Mouse (Mus musculus) heart, embryonic 12.5 days (tissue): ENCODE measurements around the gene Tert. TPM values are rescaled to one million over a fixed set of nuclear protein-coding genes. Genes with fewer than 3 reads are reported as not detected.

ENCODE experiments used
- ATAC-seq: fragments of 200-750 bp; cut with Nextera tagmentation; 2 replicates; pipeline ENCODE4 v1.8.0; 2017; ENCODE audit warnings: moderate TSS enrichment, moderate library complexity; ENCODE audit not compliant: insufficient number of reproducible peaks, low FRiP score
- H3K27ac ChIP-seq: fragments of 300-500 bp; sonication (generic); 2 replicates; pipeline ENCODE4 v1.5.1; 2016; ENCODE audit warnings: mild to moderate bottlenecking, moderate library complexity; ENCODE audit not compliant: poor library complexity, severe bottlenecking
- H3K27me3 ChIP-seq: fragments of 300-500 bp; sonication (generic); replicated peaks from 2 replicates; pipeline ENCODE4 v1.6.1; 2016; ENCODE audit warnings: mild to moderate bottlenecking, moderate library complexity
- H3K36me3 ChIP-seq: fragments of 300-500 bp; sonication (generic); 2 replicates; pipeline ENCODE4 v1.6.1; 2016; ENCODE audit warnings: mild to moderate bottlenecking, moderate library complexity
- H3K4me1 ChIP-seq: fragments of 300-500 bp; sonication (generic); replicated peaks from 2 replicates; pipeline ENCODE4 v1.6.1; 2016; ENCODE audit warnings: mild to moderate bottlenecking
- H3K4me2 ChIP-seq: fragments of 300-500 bp; sonication (generic); 2 replicates; pipeline ENCODE4 v1.6.1; 2016; ENCODE audit warnings: mild to moderate bottlenecking, moderate library complexity
- H3K4me3 ChIP-seq: fragments of 300-500 bp; sonication (generic); 2 replicates; pipeline ENCODE4 v1.5.1; 2016; ENCODE audit warnings: mild to moderate bottlenecking
- H3K9ac ChIP-seq: fragments of 300-500 bp; sonication (generic); 2 replicates; pipeline ENCODE4 v1.6.1; 2016; ENCODE audit warnings: mild to moderate bottlenecking, moderate library complexity
- H3K9me3 ChIP-seq: fragments of 300-500 bp; sonication (generic); replicated peaks from 2 replicates; pipeline ENCODE4 v1.6.1; 2016; ENCODE audit warnings: mild to moderate bottlenecking, moderate library complexity
- WGBS: fragments of 180-500 bp; shearing (Covaris S2); methylation state at CpG from one replicate; pipeline ENCODE4 v1.1.7; 2016; 5-methylcytosine and 5-hydroxymethylcytosine counted together
- polyA plus RNA-seq: library from polyadenylated mRNA; unstranded; fragments of >200 nt; fragmentation: Nextera tagmentation; extraction: Ambion mirVana; gene quantifications from 2 replicates; pipeline ENCODE4 v1.2.1, GENCODE M21; 2016

Tert gene
- polyA plus RNA-seq, 1 experiment from 2014 or later: 2.9 TPM

- H3K9me3 ChIP-seq: no peaks in the 10 kb centered on the region
- H3K4me3 ChIP-seq: no peak within 1 kb of the TSS
Observed at GRCm38 (mm10) chr13:73677853-73678252, 51.1 kb downstream of the Tert start, which contains the start of gene Slc6a18. Gene Slc6a18, minus strand, starts transcription at chr13:73678023.

DNA sequence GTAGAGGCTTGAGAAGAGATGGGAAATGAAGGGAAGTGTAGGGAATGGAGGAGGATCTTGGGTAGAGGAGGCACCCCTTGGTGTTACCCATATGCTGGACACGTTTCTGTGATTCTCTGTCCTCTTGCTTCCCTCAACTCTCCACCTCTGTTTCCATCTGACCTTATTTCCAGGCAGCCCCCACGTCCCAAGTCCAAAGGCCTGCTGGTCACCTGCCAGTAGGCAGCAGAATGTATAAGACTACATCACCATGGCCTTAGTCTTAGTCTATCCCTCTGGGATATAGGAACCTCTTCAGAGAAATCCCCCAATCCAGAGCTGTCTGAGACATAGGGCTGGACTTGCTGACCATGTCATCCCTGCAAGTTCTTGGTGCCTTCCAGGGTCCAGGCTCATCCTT lies 52.6 kb downstream of the Tert start:
- Histone ChIP-seq H3K27ac (no peak overlapping the region), H3K27me3 (0 out of 2 replicates have a peak, but pooled peaks cover 6% of the 10 kb centered on the region), H3K9ac (no peak overlapping the region), H3K36me3 (no peaks in the 10 kb centered on the region), H3K4me2 (no peak overlapping the region), H3K4me3 (no peak overlapping the region), H3K4me1 (no peaks in the 10 kb centered on the region), H3K9me3 (no peaks in the 10 kb centered on the region)
- ATAC-seq: no peak
- WGBS: 59% methylated on average over 2 of the region's 2 CpGs

More at GRCm38 (mm10) chr13:73677853-73678252, 51.1 kb downstream of the Tert start, which contains the start of gene Slc6a18:
- Histone ChIP-seq H3K4me1 (no peaks in the 10 kb centered on the region), H3K4me2 (no peak within 1 kb of the TSS), H3K9ac (no peak within 1 kb of the TSS), H3K27ac (no peak within 1 kb of the TSS), H3K27me3 (0 out of 2 replicates have a peak, but pooled peaks cover 9% of the 10 kb centered on the region), H3K36me3 (no peaks in the 10 kb centered on the region)
- WGBS: 76% methylated on average over 3 of the region's 3 CpGs
- no peak for ATAC-seq

DNA sequence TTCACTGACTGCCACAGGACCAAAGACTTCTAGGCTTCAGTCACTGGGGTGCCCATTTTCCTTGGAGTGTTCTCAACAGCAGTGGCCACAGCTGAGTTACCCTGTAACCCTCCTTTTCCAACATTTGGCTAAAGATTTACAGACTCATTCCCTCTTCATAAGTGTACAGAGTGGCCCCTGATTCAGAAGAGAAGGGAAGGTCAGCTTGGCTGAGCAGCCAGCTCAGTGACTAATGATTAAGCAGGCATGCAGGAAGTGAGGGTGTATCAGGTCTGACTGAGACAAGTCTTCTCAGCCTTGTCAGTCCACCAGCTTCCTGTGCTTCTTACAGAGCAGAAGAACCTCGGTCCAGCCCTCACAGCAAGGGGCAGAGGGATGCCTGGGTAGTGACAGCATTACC lies 53.7 kb downstream of the Tert start:
- Histone ChIP-seq H3K27ac (no peak overlapping the region), H3K27me3 (0 out of 2 replicates have a peak, but pooled peaks cover 3% of the 10 kb centered on the region), H3K9ac (no peak overlapping the region), H3K9me3 (no peaks in the 10 kb centered on the region), H3K4me1 (no peaks in the 10 kb centered on the region), H3K36me3 (no peaks in the 10 kb centered on the region), H3K4me2 (no peak overlapping the region), H3K4me3 (no peak overlapping the region)
- ATAC-seq: no peak
- 15% methylated on average over 1 of the region's 1 CpGs for WGBS

DNA sequence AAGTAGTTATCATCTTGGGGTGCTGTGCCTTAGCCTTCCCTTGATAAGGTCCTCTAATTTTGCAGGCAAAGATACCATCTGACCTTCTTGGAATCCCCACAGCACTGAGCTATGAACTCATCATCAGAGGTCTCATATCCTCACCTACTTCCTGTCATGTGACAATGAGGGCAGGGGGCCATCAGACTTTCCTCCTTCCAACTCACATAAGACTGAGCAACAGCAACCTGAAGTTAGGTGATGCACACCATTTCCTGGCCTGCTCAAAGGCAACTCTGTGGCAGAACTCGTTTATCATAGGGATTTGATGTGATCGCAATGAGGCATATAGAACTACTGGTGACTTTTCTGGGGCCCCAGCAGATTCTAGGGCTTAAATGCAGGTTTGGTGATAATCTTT lies 55.5 kb downstream of the Tert start:
- H3K27me3 ChIP-seq: 0 out of 2 replicates have a peak, but pooled peaks cover 3% of the 10 kb centered on the region
- H3K4me2 ChIP-seq: no peak overlapping the region
- H3K4me1 ChIP-seq: no peaks in the 10 kb centered on the region
- no peak for ATAC-seq
- no peaks in the 10 kb centered on the region for H3K36me3 ChIP-seq
- no peaks in the 10 kb centered on the region for H3K9me3 ChIP-seq
- no peak overlapping the region for H3K9ac ChIP-seq
- H3K4me3 ChIP-seq: no peak overlapping the region
- H3K27ac ChIP-seq: no peak overlapping the region
- WGBS: 89% methylated on average over 2 of the region's 2 CpGs

DNA sequence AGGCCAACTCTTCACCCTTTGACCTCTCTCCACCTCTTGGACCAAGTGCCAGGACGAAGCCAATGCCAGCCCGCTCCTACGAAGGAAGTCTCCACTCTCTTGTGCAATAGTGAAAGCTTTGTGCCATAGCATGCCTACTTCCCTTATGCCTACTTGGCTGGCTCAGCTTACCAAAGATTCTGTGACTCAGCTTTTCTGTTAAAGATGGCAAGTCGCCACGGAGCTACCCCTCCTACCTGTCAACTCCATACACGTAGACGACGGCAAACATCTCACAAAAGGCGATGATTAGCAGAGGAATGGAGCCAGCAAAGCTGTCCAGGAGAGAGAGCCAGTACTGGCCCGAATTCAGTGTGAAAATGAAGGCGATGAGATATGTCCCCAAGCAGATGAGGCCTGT lies 57.0 kb downstream of the Tert start:
- 77% methylated on average over 11 of the region's 11 CpGs for WGBS
- ATAC-seq: no peak
- H3K36me3 ChIP-seq: no peaks in the 10 kb centered on the region
- no peak overlapping the region for H3K4me2 ChIP-seq
- H3K9me3 ChIP-seq: no peaks in the 10 kb centered on the region
- H3K27me3 ChIP-seq: 0 out of 2 replicates have a peak, but pooled peaks cover 3% of the 10 kb centered on the region
- H3K4me1 ChIP-seq: no peaks in the 10 kb centered on the region
- H3K27ac ChIP-seq: no peak overlapping the region
- H3K4me3 ChIP-seq: no peak overlapping the region
- no peak overlapping the region for H3K9ac ChIP-seq

GRCm38 (mm10) chr13:73684412-73684811 lies 57.7 kb downstream of the Tert start:
- no peak overlapping the region for H3K4me3 ChIP-seq
- no peak overlapping the region for H3K4me2 ChIP-seq
- WGBS: 76% methylated on average over 1 of the region's 1 CpGs
- 0 out of 2 replicates have a peak, but pooled peaks cover 3% of the 10 kb centered on the region for H3K27me3 ChIP-seq
- no peaks in the 10 kb centered on the region for H3K4me1 ChIP-seq
- no peak overlapping the region for H3K27ac ChIP-seq
- no peak for ATAC-seq
- H3K9ac ChIP-seq: no peak overlapping the region
- H3K9me3 ChIP-seq: no peaks in the 10 kb centered on the region
- H3K36me3 ChIP-seq: no peaks in the 10 kb centered on the region

DNA sequence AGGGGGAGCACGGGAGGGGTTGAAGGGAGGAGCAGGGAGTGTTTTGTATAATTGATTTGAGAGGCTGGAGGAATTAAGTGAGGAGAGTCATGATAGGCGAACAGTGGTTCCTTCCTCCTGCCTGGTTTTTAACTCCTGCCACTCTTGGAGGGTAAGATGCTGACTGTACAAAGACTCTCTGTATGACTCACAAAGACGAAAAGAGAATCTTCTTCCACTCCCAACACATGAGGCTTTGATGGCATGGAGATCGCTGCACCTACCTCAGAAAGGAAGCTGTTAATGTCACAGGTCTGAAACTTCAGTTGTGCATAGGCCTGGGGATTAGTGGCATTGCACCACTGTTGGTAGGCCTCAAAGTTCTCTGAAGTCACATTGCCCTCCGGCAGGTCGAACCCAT lies 58.8 kb downstream of the Tert start:
- Histone ChIP-seq H3K27ac (no peak overlapping the region), H3K9ac (no peak overlapping the region), H3K4me3 (no peak overlapping the region), H3K27me3 (no peaks in the 10 kb centered on the region), H3K9me3 (no peaks in the 10 kb centered on the region), H3K4me1 (no peaks in the 10 kb centered on the region), H3K36me3 (no peaks in the 10 kb centered on the region), H3K4me2 (no peak overlapping the region)
- 74% methylated on average over 6 of the region's 6 CpGs for WGBS
- no peak for ATAC-seq

- no peaks in the 10 kb centered on the region for H3K36me3 ChIP-seq
- H3K4me3 ChIP-seq: no peak overlapping the region
- no peak overlapping the region for H3K4me2 ChIP-seq
- no peaks in the 10 kb centered on the region for H3K9me3 ChIP-seq
- WGBS: 62% methylated on average over 3 of the region's 3 CpGs
- no peak overlapping the region for H3K27ac ChIP-seq
- H3K27me3 ChIP-seq: peaks cover 5% of the 10 kb centered on the region; the same call in 1 of the 2 replicates
- no peak for ATAC-seq
- no peak overlapping the region for H3K9ac ChIP-seq
- H3K4me1 ChIP-seq: no peaks in the 10 kb centered on the region
Observed at GRCm38 (mm10) chr13:73687601-73688000, 60.9 kb downstream of the Tert start.

DNA sequence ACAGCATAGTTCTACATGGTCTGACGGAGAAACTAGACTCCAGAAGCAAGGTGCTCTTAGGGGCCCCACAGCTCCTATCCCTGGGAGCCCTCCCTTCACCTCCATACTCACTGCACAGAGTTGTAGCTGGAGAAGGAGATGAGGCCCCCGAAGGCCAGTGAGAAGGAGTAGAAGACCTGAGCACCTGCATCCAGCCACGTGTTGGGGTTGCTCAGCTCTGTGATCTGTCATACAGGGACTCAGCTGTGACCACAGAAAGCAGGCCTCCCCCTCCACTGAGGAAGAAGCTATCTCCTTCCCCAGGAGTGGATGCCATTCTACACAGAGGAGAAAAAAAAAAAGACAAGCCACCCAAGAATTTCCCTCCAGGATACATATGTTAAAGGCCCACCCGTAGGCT lies 62.2 kb downstream of the Tert start:
- H3K4me2 ChIP-seq: no peak overlapping the region
- H3K27me3 ChIP-seq: peaks cover 5% of the 10 kb centered on the region; the same call in 1 of the 2 replicates
- H3K9me3 ChIP-seq: no peaks in the 10 kb centered on the region
- no peaks in the 10 kb centered on the region for H3K4me1 ChIP-seq
- no peak for ATAC-seq
- H3K4me3 ChIP-seq: no peak overlapping the region
- no peak overlapping the region for H3K9ac ChIP-seq
- no peak overlapping the region for H3K27ac ChIP-seq
- 66% methylated on average over 4 of the region's 4 CpGs for WGBS
- H3K36me3 ChIP-seq: no peaks in the 10 kb centered on the region

DNA sequence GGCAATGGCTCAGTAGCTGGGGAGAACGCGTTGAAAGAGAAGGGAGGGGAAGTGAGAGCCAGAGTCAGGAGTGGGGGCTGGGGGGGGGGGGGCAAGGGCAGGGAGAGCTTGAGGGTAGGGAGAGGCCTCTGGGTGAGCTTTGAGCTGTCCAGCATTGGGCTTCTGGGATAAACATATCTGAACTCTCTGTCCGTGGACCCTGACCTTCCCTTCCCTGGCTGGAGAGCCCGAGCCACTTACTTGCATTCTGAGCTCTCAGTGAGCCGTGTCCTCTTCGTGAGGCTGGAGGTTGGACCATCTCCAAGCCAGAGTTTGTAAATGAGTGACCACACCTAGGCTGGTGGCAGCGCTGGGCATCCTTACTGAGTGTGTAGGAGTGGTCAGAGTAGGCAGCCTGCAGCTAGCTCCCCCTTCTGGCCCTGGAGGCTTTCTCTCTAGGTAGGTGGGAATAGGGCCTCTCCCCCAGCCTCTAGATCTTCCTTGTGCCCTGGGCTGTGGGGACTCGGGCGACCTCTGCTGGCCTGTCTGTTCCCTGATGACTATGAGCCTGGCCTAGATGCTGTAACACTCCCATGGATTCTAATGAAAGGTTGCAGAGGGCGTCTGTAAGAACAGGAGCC lies 65.6 kb downstream of the Tert start:
- peak; percentile 74 for ATAC-seq
- H3K27me3 ChIP-seq: peaks cover 5% of the 10 kb centered on the region; the same call in 1 of the 2 replicates
- no peak overlapping the region for H3K4me3 ChIP-seq
- no peak overlapping the region for H3K4me2 ChIP-seq
- H3K9ac ChIP-seq: no peak overlapping the region
- WGBS: 33% methylated on average over 10 of the region's 10 CpGs
- H3K4me1 ChIP-seq: no peaks in the 10 kb centered on the region
- no peaks in the 10 kb centered on the region for H3K36me3 ChIP-seq
- no peak overlapping the region for H3K27ac ChIP-seq
- no peaks in the 10 kb centered on the region for H3K9me3 ChIP-seq

DNA sequence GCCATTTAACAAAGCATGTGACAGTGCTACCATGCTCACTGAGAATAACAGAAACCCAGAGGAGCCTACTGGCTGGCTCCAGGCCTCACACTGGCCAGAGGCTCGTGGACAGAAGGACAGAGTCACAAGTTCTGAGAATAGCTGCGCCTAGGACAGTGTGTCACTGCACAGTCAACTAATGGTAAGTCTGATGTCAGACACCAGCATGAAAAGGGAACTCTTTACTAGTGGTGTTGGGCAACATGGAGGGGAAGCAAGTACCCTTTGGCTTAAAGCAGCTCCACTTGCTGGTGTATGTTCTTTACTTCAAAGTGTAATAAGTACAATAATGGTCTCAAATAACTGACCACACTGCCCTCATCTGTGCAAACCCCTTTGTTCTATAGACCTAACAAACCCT lies 66.6 kb downstream of the Tert start:
- Histone ChIP-seq H3K9ac (no peak overlapping the region), H3K4me1 (no peaks in the 10 kb centered on the region), H3K36me3 (no peaks in the 10 kb centered on the region), H3K27ac (no peak overlapping the region), H3K27me3 (peaks cover 5% of the 10 kb centered on the region; the same call in 1 of the 2 replicates), H3K4me2 (no peak overlapping the region), H3K9me3 (no peaks in the 10 kb centered on the region), H3K4me3 (no peak overlapping the region)
- 62% methylated on average over 2 of the region's 2 CpGs for WGBS
- no peak for ATAC-seq

- no peaks in the 10 kb centered on the region for H3K4me1 ChIP-seq
- 48% methylated on average over 1 of the region's 1 CpGs for WGBS
- peaks cover 5% of the 10 kb centered on the region; the same call in 1 of the 2 replicates for H3K27me3 ChIP-seq
- no peaks in the 10 kb centered on the region for H3K36me3 ChIP-seq
- no peak overlapping the region for H3K4me3 ChIP-seq
- no peaks in the 10 kb centered on the region for H3K9me3 ChIP-seq
- no peak overlapping the region for H3K4me2 ChIP-seq
- no peak overlapping the region for H3K27ac ChIP-seq
- H3K9ac ChIP-seq: no peak overlapping the region
- ATAC-seq: no peak
Observed at GRCm38 (mm10) chr13:73694972-73695371, 68.3 kb downstream of the Tert start.
